Mouse (Mus musculus) hindbrain, embryonic 14.5 days (tissue): ENCODE measurements around the gene Ing3. TPM values are rescaled to one million over a fixed set of nuclear protein-coding genes. Genes with fewer than 3 reads are reported as not detected.
A peak's percentile ranks its signal among the peaks of the same experiment; 100 is the strongest.

Experiments
- ATAC-seq: fragments of 200-750 bp; cut with Nextera tagmentation; 2 replicates; pipeline ENCODE4 v1.8.0; 2017; ENCODE audit warnings: moderate number of reproducible peaks, mild to moderate bottlenecking, moderate TSS enrichment, moderate library complexity; ENCODE audit not compliant: low FRiP score
- DNase-seq: peaks from one replicate; pipeline ENCODE4 v3.0.0-alpha.2; 2015; ENCODE audit warnings: low spot score
- H3K27ac ChIP-seq: fragments of 300-500 bp; sonication (generic); 2 replicates; pipeline ENCODE4 v1.5.1; 2014; ENCODE audit warnings: mild to moderate bottlenecking, moderate library complexity
- H3K27me3 ChIP-seq: fragments of 300-500 bp; sonication (generic); 2 replicates; pipeline ENCODE4 v1.6.1; 2014; ENCODE audit warnings: mild to moderate bottlenecking, low read length, mixed read lengths; ENCODE audit not compliant: control insufficient read depth, insufficient read depth
- H3K36me3 ChIP-seq: fragments of 300-500 bp; sonication (generic); replicated peaks from 2 replicates; pipeline ENCODE4 v1.6.1; 2014; ENCODE audit not compliant: control insufficient read depth, insufficient read depth
- H3K4me1 ChIP-seq: fragments of 300-500 bp; sonication (generic); replicated peaks from 2 replicates; pipeline ENCODE4 v1.6.1; 2014; ENCODE audit warnings: antibody characterized with exemption, low read length, mixed read lengths; ENCODE audit not compliant: control insufficient read depth, insufficient read depth
- H3K4me2 ChIP-seq: fragments of 300-500 bp; sonication (generic); replicated peaks from 2 replicates; pipeline ENCODE4 v1.6.1; 2014; ENCODE audit warnings: mild to moderate bottlenecking, moderate library complexity
- H3K4me3 ChIP-seq: fragments of 300-500 bp; sonication (generic); replicated peaks from 2 replicates; pipeline ENCODE4 v1.5.1; 2014; ENCODE audit warnings: mild to moderate bottlenecking, low read length
- H3K9ac ChIP-seq: fragments of 300-500 bp; sonication (generic); 2 replicates; pipeline ENCODE4 v1.6.1; 2014
- H3K9me3 ChIP-seq: fragments of 300-500 bp; sonication (generic); 2 replicates; pipeline ENCODE4 v1.6.1; 2016; ENCODE audit warnings: low read length; ENCODE audit not compliant: control insufficient read depth
- WGBS: fragments of 180-500 bp; shearing (Covaris S2); extraction: QIAGEN DNeasy Blood & Tissue Kit; methylation state at CpG from one replicate; pipeline ENCODE4 v1.1.7; 2014; 5-methylcytosine and 5-hydroxymethylcytosine counted together
- polyA plus RNA-seq: library from polyadenylated mRNA; unstranded; fragments of >200 nt; fragmentation: Nextera tagmentation; extraction: Ambion mirVana; gene quantifications from 2 replicates; pipeline ENCODE4 v1.2.1, GENCODE M21; 2014

Ing3 gene
- 36.8 and 40.4 TPM in 2 replicates for polyA plus RNA-seq

GRCm38 (mm10) chr6:21949226-21949731 is at the start of gene Ing3:
Gene Ing3, plus strand, starts transcription at chr6:21949571.
- peak within 1 kb of the TSS; percentile 69 for H3K4me3 ChIP-seq
- DNase-seq, result peak; percentile 98
- peak within 1 kb of the TSS; percentile 66 for H3K4me2 ChIP-seq
- peaks cover 8% of the 10 kb centered on the region; the same call in 1 of the 2 replicates for H3K4me1 ChIP-seq
- peak within 1 kb of the TSS; percentile 100 for H3K27ac ChIP-seq
- H3K36me3 ChIP-seq, result peaks cover 20% of the 10 kb centered on the region
- peak within 1 kb of the TSS; percentile 87 for H3K9ac ChIP-seq
- H3K27me3 ChIP-seq, result no peaks in the 10 kb centered on the region
- peak; percentile 98 for ATAC-seq
- H3K9me3 ChIP-seq, result no peaks in the 10 kb centered on the region
- WGBS, result under 1% methylated on average over 35 of the region's 35 CpGs

- Histone ChIP-seq H3K9ac (no peak overlapping the region), H3K27ac (no peak overlapping the region), H3K27me3 (no peaks in the 10 kb centered on the region), H3K4me2 (no peak overlapping the region), H3K9me3 (no peaks in the 10 kb centered on the region), H3K4me1 (no peaks in the 10 kb centered on the region), H3K36me3 (no peaks in the 10 kb centered on the region), H3K4me3 (no peak overlapping the region)
- ATAC-seq, result no peak
- DNase-seq, result no peak
Measured at GRCm38 (mm10) chr6:21909720-21910119, 39.7 kb upstream of the Ing3 start.

GRCm38 (mm10) chr6:21910804-21911203 is 38.6 kb upstream of the Ing3 start:
- no peak overlapping the region for H3K9ac ChIP-seq
- H3K27me3 ChIP-seq, result no peaks in the 10 kb centered on the region
- no peak for DNase-seq
- H3K9me3 ChIP-seq, result no peaks in the 10 kb centered on the region
- no peak overlapping the region for H3K27ac ChIP-seq
- H3K4me2 ChIP-seq, result no peak overlapping the region
- no peaks in the 10 kb centered on the region for H3K36me3 ChIP-seq
- WGBS, result 87% methylated on average over 6 of the region's 6 CpGs
- no peak overlapping the region for H3K4me3 ChIP-seq
- ATAC-seq, result no peak
- no peaks in the 10 kb centered on the region for H3K4me1 ChIP-seq

GRCm38 (mm10) chr6:21916591-21916990 is 32.8 kb upstream of the Ing3 start:
- no peaks in the 10 kb centered on the region for H3K27me3 ChIP-seq
- no peak overlapping the region for H3K27ac ChIP-seq
- WGBS, result 83% methylated on average over 2 of the region's 2 CpGs
- no peaks in the 10 kb centered on the region for H3K9me3 ChIP-seq
- ATAC-seq (no peak), DNase-seq (no peak)
- H3K36me3 ChIP-seq, result no peaks in the 10 kb centered on the region
- H3K4me2 ChIP-seq, result no peak overlapping the region
- H3K9ac ChIP-seq, result no peak overlapping the region
- no peak overlapping the region for H3K4me3 ChIP-seq
- H3K4me1 ChIP-seq, result no peaks in the 10 kb centered on the region

- ATAC-seq (no peak), DNase-seq (no peak)
- H3K9ac ChIP-seq, result no peak overlapping the region
- no peaks in the 10 kb centered on the region for H3K27me3 ChIP-seq
- H3K4me2 ChIP-seq, result no peak overlapping the region
- H3K36me3 ChIP-seq, result no peaks in the 10 kb centered on the region
- no peaks in the 10 kb centered on the region for H3K4me1 ChIP-seq
- H3K9me3 ChIP-seq, result no peaks in the 10 kb centered on the region
- H3K4me3 ChIP-seq, result no peak overlapping the region
- 43% methylated on average over 1 of the region's 1 CpGs for WGBS
- H3K27ac ChIP-seq, result no peak overlapping the region
Measured at GRCm38 (mm10) chr6:21924150-21924549, 25.2 kb upstream of the Ing3 start.

- Histone ChIP-seq H3K4me3 (no peak overlapping the region), H3K9ac (no peak overlapping the region), H3K27ac (no peak overlapping the region), H3K9me3 (no peaks in the 10 kb centered on the region), H3K4me1 (no peaks in the 10 kb centered on the region), H3K27me3 (no peaks in the 10 kb centered on the region), H3K4me2 (no peak overlapping the region), H3K36me3 (no peaks in the 10 kb centered on the region)
- no peak for DNase-seq
- no peak for ATAC-seq
- WGBS, result 85% methylated on average over 4 of the region's 4 CpGs
Measured at GRCm38 (mm10) chr6:21937981-21938635, 11.3 kb upstream of the Ing3 start.

- Histone ChIP-seq H3K36me3 (peaks cover 26% of the 10 kb centered on the region), H3K27me3 (no peaks in the 10 kb centered on the region), H3K27ac (peak overlapping the region; percentile 100), H3K9me3 (no peaks in the 10 kb centered on the region), H3K9ac (peak overlapping the region; percentile 87), H3K4me1 (peaks cover 8% of the 10 kb centered on the region; the same call in 1 of the 2 replicates), H3K4me2 (peak overlapping the region; percentile 66), H3K4me3 (peak overlapping the region; percentile 69)
- DNase-seq, result peak; percentile 97
- WGBS, result 1% methylated on average over 67 of the region's 68 CpGs
- peak; percentile 96 for ATAC-seq
Measured at GRCm38 (mm10) chr6:21949771-21950448, 539 bp downstream of the Ing3 start.

GRCm38 (mm10) chr6:21950676-21951075 is 1.3 kb downstream of the Ing3 start:
- peak overlapping the region; percentile 69 for H3K4me3 ChIP-seq
- DNase-seq (no peak), ATAC-seq (no peak)
- peaks cover 8% of the 10 kb centered on the region; the same call in 1 of the 2 replicates for H3K4me1 ChIP-seq
- H3K9ac ChIP-seq, result peak overlapping the region; percentile 87
- peak overlapping the region; percentile 66 for H3K4me2 ChIP-seq
- H3K36me3 ChIP-seq, result peaks cover 33% of the 10 kb centered on the region
- 83% methylated on average over 2 of the region's 2 CpGs for WGBS
- 0 out of 2 replicates have a peak overlapping the region, but pooled peaks have one; percentile 100 for H3K27ac ChIP-seq
- no peaks in the 10 kb centered on the region for H3K9me3 ChIP-seq
- H3K27me3 ChIP-seq, result no peaks in the 10 kb centered on the region

GRCm38 (mm10) chr6:21955468-21955867 is 6.1 kb downstream of the Ing3 start:
- H3K4me2 ChIP-seq, result no peak overlapping the region
- peaks cover 69% of the 10 kb centered on the region for H3K36me3 ChIP-seq
- no peak overlapping the region for H3K27ac ChIP-seq
- H3K4me3 ChIP-seq, result no peak overlapping the region
- H3K4me1 ChIP-seq, result peaks cover 5% of the 10 kb centered on the region; the same call in 1 of the 2 replicates
- H3K9me3 ChIP-seq, result no peaks in the 10 kb centered on the region
- H3K9ac ChIP-seq, result no peak overlapping the region
- no peak for ATAC-seq
- no peak for DNase-seq
- 91% methylated on average over 4 of the region's 4 CpGs for WGBS
- no peaks in the 10 kb centered on the region for H3K27me3 ChIP-seq
